Mouse (Mus musculus): ENCODE results near the gene Krt25. TPM values are rescaled to one million over a fixed set of nuclear protein-coding genes. Genes with fewer than 3 reads are reported as not detected.

Krt25 gene
- total and polyA plus RNA-seq, 3 experiments, result 0.17 to 1.0 (median 0.69) TPM

DNA sequence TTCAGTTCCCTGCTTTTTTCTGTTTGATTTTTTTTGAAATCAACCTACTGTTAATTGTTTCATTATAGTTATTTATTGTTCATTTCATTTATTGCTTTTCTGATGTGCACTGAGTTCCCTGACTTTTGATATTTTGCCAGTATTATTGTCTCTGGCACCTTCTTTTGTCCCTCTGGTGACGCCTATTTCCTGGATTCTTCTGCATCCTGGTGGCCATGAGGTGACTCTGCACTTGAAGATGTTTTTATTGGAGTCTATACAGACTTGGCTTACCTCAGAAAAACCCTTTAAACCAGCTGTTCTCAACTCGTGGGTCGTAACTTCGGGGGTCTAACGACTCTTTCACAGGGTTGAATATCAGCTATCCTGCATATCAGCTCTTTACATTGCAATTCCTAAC is 27.7 kb downstream of the Krt25 start:
- Histone ChIP-seq H3K9me3 (replicated peaks; ENCODE audit: low read length) (peaks cover 18% of the 10 kb centered on the region), H3K27me3 (replicated peaks) (peaks cover 24% of the 10 kb centered on the region)
- in situ Hi-C loops (cut with MboI; ENCODE audit: low pct_ligation_motif_present, low pct_unique_long_range_greater_than_20kb, low sequenced_read_pairs), result loop anchor here (5.0 kb wide), 1 partner anchor 258 kb away; no protein-coding TSS in a partner anchor

GRCm38 (mm10) chr11:99292846-99293245 is 29.9 kb downstream of the Krt25 start:
- Histone ChIP-seq H3K9ac (ENCODE audit: insufficient read depth, low read depth) (no peak overlapping the region), H3K4me1 (ENCODE audit: control insufficient read depth in 1 of 2, insufficient read depth in 2 of 2) (peaks cover 0 to 2% of the 10 kb centered on the region in 2 experiments; a peak in 1 of 4 replicates), H3K36me3 (replicated peaks in 1 of 2; ENCODE audit: control insufficient read depth in 1 of 2, insufficient read depth in 1 of 2, low read length in 1 of 2) (no peaks in the 10 kb centered on the region), H3K4me3 (replicated peaks in 1 of 3; ENCODE audit: low read depth in 2 of 3, low read length in 2 of 3, poor library complexity in 1 of 3) (no peak overlapping the region), H3K4me2 (ENCODE audit: insufficient read depth, low read depth, poor library complexity, severe bottlenecking) (no peak overlapping the region), H3K27me3 (replicated peaks) (peaks cover 13% of the 10 kb centered on the region), H3K9me3 (replicated peaks; ENCODE audit: low read length) (peaks cover 10% of the 10 kb centered on the region), H3K27ac (ENCODE audit: insufficient read depth, low read depth) (no peak overlapping the region), H3K79me2 (replicated peaks; ENCODE audit: control insufficient read depth, extremely low read depth, insufficient read depth, poor library complexity, severe bottlenecking) (no peaks in the 10 kb centered on the region)
- peak; percentile 75 for DNase-seq (ENCODE audit: extremely low read depth)
- in situ Hi-C loops (cut with MboI; ENCODE audit: low pct_ligation_motif_present, low pct_unique_long_range_greater_than_20kb, low sequenced_read_pairs) (loop anchor here (5.0 kb wide), 2 partner anchors 36 to 96 kb away; no protein-coding TSS in a partner anchor), dilution Hi-C loops (cut with MboI; ENCODE audit: extremely low pct_ligation_motif_present, extremely low pct_unique_long_range_greater_than_20kb, low sequenced_read_pairs) (no loop called here)
- TF ChIP-seq CHD2 (IDR thresholded peaks at IDR 0.05; ENCODE audit: low read length), result no peak
- no peak for TF ChIP-seq UBTF (IDR thresholded peaks at IDR 0.05; ENCODE audit: low read depth, low read length)
- 0 out of 2 replicates have a peak, but pooled peaks have one; percentile 56 for TF ChIP-seq MAX (IDR thresholded peaks at IDR 0.05; ENCODE audit: low read length)
- TF ChIP-seq CTCF (conservative IDR thresholded peaks at IDR 0.05 in 1 of 2, IDR thresholded peaks at IDR 0.05 in 1 of 2; ENCODE audit: low read depth in 2 of 2, low read length in 2 of 2), result peak; percentile 56 to 93; a peak in 3 of 4 replicates
- TF ChIP-seq RCOR1 (conservative IDR thresholded peaks at IDR 0.05; ENCODE audit: low read depth, low read length), result no peak
- TF ChIP-seq GABPA (IDR thresholded peaks at IDR 0.05; ENCODE audit: insufficient replicate concordance, low read depth, low read length), result no peak
- TF ChIP-seq MXI1 (IDR thresholded peaks at IDR 0.05; ENCODE audit: low read depth, low read length), result no peak
- TF ChIP-seq RAD21 (IDR thresholded peaks at IDR 0.05; ENCODE audit: low read depth, low read length), result peak; percentile 86
- TF ChIP-seq CHD1 (IDR thresholded peaks at IDR 0.05; ENCODE audit: low read depth, low read length), result no peak
- no peak for TF ChIP-seq ZMIZ1 (IDR thresholded peaks at IDR 0.05; ENCODE audit: low read depth, low read length)
- TF ChIP-seq ZNF384 (IDR thresholded peaks at IDR 0.05; ENCODE audit: low read depth, low read length), result no peak
- no peak for TF ChIP-seq USF1 (IDR thresholded peaks at IDR 0.05; ENCODE audit: low read depth, low read length)
- no peak for TF ChIP-seq JUN (IDR thresholded peaks at IDR 0.05; ENCODE audit: insufficient read depth, low read depth, low read length)
- no peak for TF ChIP-seq POLR2AphosphoS2 (IDR thresholded peaks at IDR 0.05; ENCODE audit: low read depth, low read length)
- no peak for TF ChIP-seq KAT2A (IDR thresholded peaks at IDR 0.05; ENCODE audit: insufficient replicate concordance, low read length)
- TF ChIP-seq E2F4 (IDR thresholded peaks at IDR 0.05; ENCODE audit: insufficient replicate concordance, low read depth, low read length), result no peak
- no peak for TF ChIP-seq MAZ (IDR thresholded peaks at IDR 0.05; ENCODE audit: low read depth, low read length)
- peak; percentile 81 for TF ChIP-seq ZC3H11A (IDR thresholded peaks at IDR 0.05; ENCODE audit: low read depth, low read length)
- no peak for TF ChIP-seq ELF1 (IDR thresholded peaks at IDR 0.05; ENCODE audit: low read depth, low read length)
- peak; percentile 95 for TF ChIP-seq SMC3 (IDR thresholded peaks at IDR 0.05; ENCODE audit: low read depth, low read length)
- no peak for TF ChIP-seq TCF12 (IDR thresholded peaks at IDR 0.05; ENCODE audit: low read depth, low read length)
- no peak for TF ChIP-seq ZKSCAN1 (IDR thresholded peaks at IDR 0.05; ENCODE audit: borderline replicate concordance, low read depth, low read length)
- TF ChIP-seq NRF1 (IDR thresholded peaks at IDR 0.05; ENCODE audit: low read depth, low read length), result no peak
- TF ChIP-seq NELFE (IDR thresholded peaks at IDR 0.05; ENCODE audit: low read depth, low read length), result no peak
- no peak for TF ChIP-seq POLR2A (IDR thresholded peaks at IDR 0.05; ENCODE audit: low read depth, low read length)
- no peak for TF ChIP-seq PAX5 (IDR thresholded peaks at IDR 0.05; ENCODE audit: low read length)
- no peak for TF ChIP-seq MEF2A (IDR thresholded peaks at IDR 0.05; ENCODE audit: borderline replicate concordance, low read depth, low read length)
- TF ChIP-seq MYC (IDR thresholded peaks at IDR 0.05; ENCODE audit: low read depth, low read length), result peak; percentile 85; the same call in 1 of the 2 replicates
- no peak for TF ChIP-seq USF2 (conservative IDR thresholded peaks at IDR 0.05; ENCODE audit: low read depth, low read length)
- no peak for TF ChIP-seq TBP (conservative IDR thresholded peaks at IDR 0.05; ENCODE audit: low read depth, low read length)
- no peak for TF ChIP-seq IRF4 (IDR thresholded peaks at IDR 0.05; ENCODE audit: low read depth, low read length)

More for the DNA sequence above, 27.7 kb downstream of the Krt25 start:
- no peaks in the 10 kb centered on the region for H3K79me2 ChIP-seq (replicated peaks; ENCODE audit: control insufficient read depth, extremely low read depth, insufficient read depth, poor library complexity, severe bottlenecking)
- no peak overlapping the region for H3K9ac ChIP-seq (ENCODE audit: insufficient read depth, low read depth)
- no peaks in the 10 kb centered on the region for H3K36me3 ChIP-seq (replicated peaks in 1 of 2; ENCODE audit: control insufficient read depth in 1 of 2, insufficient read depth in 1 of 2, low read length in 1 of 2)
- H3K4me3 ChIP-seq (replicated peaks in 1 of 3; ENCODE audit: low read depth in 2 of 3, low read length in 2 of 3, poor library complexity in 1 of 3), result no peak overlapping the region
- H3K27ac ChIP-seq (ENCODE audit: insufficient read depth, low read depth), result no peak overlapping the region
- peak; percentile 21 for DNase-seq (ENCODE audit: extremely low read depth)
- no peak overlapping the region for H3K4me2 ChIP-seq (ENCODE audit: insufficient read depth, low read depth, poor library complexity, severe bottlenecking)
- dilution Hi-C loops (cut with MboI; ENCODE audit: extremely low pct_ligation_motif_present, extremely low pct_unique_long_range_greater_than_20kb, low sequenced_read_pairs), result no loop called here
- peaks cover 0 to 2% of the 10 kb centered on the region in 2 experiments; a peak in 1 of 4 replicates for H3K4me1 ChIP-seq (ENCODE audit: control insufficient read depth in 1 of 2, insufficient read depth in 2 of 2)
- 0 out of 2 replicates have a peak, but pooled peaks have one; percentile 29 for TF ChIP-seq ELF1 (IDR thresholded peaks at IDR 0.05; ENCODE audit: low read depth, low read length)
- TF ChIP-seq CTCF (conservative IDR thresholded peaks at IDR 0.05 in 1 of 2, IDR thresholded peaks at IDR 0.05 in 1 of 2; ENCODE audit: low read depth in 2 of 2, low read length in 2 of 2), result peak in 1 of 2 experiments; percentile 75; a peak in 3 of 4 replicates
- peak; percentile 20; the same call in 1 of the 2 replicates for TF ChIP-seq ZC3H11A (IDR thresholded peaks at IDR 0.05; ENCODE audit: low read depth, low read length)
- no peak for TF ChIP-seq UBTF (IDR thresholded peaks at IDR 0.05; ENCODE audit: low read depth, low read length)
- no peak for TF ChIP-seq JUN (IDR thresholded peaks at IDR 0.05; ENCODE audit: insufficient read depth, low read depth, low read length)
- TF ChIP-seq SMC3 (IDR thresholded peaks at IDR 0.05; ENCODE audit: low read depth, low read length), result peak; percentile 74
- peak; percentile 80 for TF ChIP-seq RAD21 (IDR thresholded peaks at IDR 0.05; ENCODE audit: low read depth, low read length)

Measured in CH12.LX (cell line).